Mouse (Mus musculus) adrenal gland, postnatal 25 days (tissue): ENCODE results near the gene Tesc. TPM values are rescaled to one million over a fixed set of nuclear protein-coding genes. Genes with fewer than 3 reads are reported as not detected.

Experiments
- DNase-seq: peaks from one replicate; pipeline ENCODE4 v3.0.0; 2021; ENCODE audit warnings: mixed read lengths
- total RNA-seq: library from RNA; stranded (reverse); gene quantifications from 2 replicates; pipeline ENCODE4 v1.2.3, GENCODE M21; 2021

The Tesc gene
- total RNA-seq, 1 experiment from 2014 or later = 131 TPM

GRCm38 (mm10) chr5:118044907-118045306 lies 17.4 kb downstream of the Tesc start:
- DNase-seq = no peak

- no peak for DNase-seq
Measured at GRCm38 (mm10) chr5:118045385-118045784, 17.8 kb downstream of the Tesc start.

- DNase-seq = no peak
Measured at GRCm38 (mm10) chr5:118047091-118047757, 19.7 kb downstream of the Tesc start.

GRCm38 (mm10) chr5:118048412-118048811 lies 20.9 kb downstream of the Tesc start:
- no peak for DNase-seq

- DNase-seq = no peak
Measured at GRCm38 (mm10) chr5:118048928-118049327, 21.4 kb downstream of the Tesc start.

- DNase-seq = no peak
Measured at GRCm38 (mm10) chr5:118050743-118051142, 23.2 kb downstream of the Tesc start.

- DNase-seq = peak; percentile 53
Measured at GRCm38 (mm10) chr5:118051981-118052662, 24.6 kb downstream of the Tesc start.

GRCm38 (mm10) chr5:118053205-118053604 lies 25.7 kb downstream of the Tesc start:
- no peak for DNase-seq

- no peak for DNase-seq
Measured at GRCm38 (mm10) chr5:118057508-118058111, 30.1 kb downstream of the Tesc start.

GRCm38 (mm10) chr5:118058858-118059257 lies 31.3 kb downstream of the Tesc start:
- no peak for DNase-seq

- no peak for DNase-seq
Measured at GRCm38 (mm10) chr5:118059646-118060045, 32.1 kb downstream of the Tesc start.

- no peak for DNase-seq
Measured at GRCm38 (mm10) chr5:118061391-118061790, 33.8 kb downstream of the Tesc start.

GRCm38 (mm10) chr5:118063181-118063621 lies 35.7 kb downstream of the Tesc start:
- no peak for DNase-seq

GRCm38 (mm10) chr5:118064284-118064901 lies 36.9 kb downstream of the Tesc start:
- DNase-seq = no peak

GRCm38 (mm10) chr5:118065516-118066255 lies 38.1 kb downstream of the Tesc start:
- peak; percentile 36 for DNase-seq

- peak; percentile 89 for DNase-seq
Measured at GRCm38 (mm10) chr5:118066828-118067227, 39.3 kb downstream of the Tesc start.

GRCm38 (mm10) chr5:118067572-118067971 lies 40.0 kb downstream of the Tesc start:
- peak; percentile 59 for DNase-seq

GRCm38 (mm10) chr5:118067984-118068494 lies 40.5 kb downstream of the Tesc start:
- no peak for DNase-seq

GRCm38 (mm10) chr5:118069315-118069714 lies 41.8 kb downstream of the Tesc start:
- DNase-seq = peak; percentile 75

GRCm38 (mm10) chr5:118071766-118072165 lies 44.2 kb downstream of the Tesc start:
- DNase-seq = no peak

- DNase-seq = no peak
Measured at GRCm38 (mm10) chr5:118073213-118073773, 45.8 kb downstream of the Tesc start.
